19 mouse cellular contexts compared by ENCODE assay signal in the genomic region with DNA sequence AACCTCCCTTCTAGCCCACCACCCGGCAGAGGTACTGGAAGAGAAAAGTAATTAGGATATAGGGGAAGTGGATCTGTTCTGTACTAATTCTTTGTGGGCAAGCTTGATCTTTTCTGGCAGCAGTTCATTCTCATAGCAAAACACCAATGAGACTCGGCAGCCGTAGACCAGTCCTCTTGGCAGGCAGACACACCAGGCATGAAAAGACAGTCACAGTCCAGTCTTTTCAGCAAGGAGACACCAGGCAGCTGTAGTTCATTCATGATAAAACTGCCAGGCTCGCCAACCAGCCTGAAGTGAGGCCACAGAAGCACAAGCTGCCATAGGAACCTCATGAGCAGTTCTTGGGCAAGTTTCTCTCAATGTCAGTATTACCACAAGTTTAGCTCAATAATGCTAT.
DNase-seq lines count a peak whose midpoint lies in the region; ATAC-seq and TF ChIP-seq lines count a peak whose summit lies in the region.
"Had no signal": no experiment of that assay in that cellular context is flagged by ENCODE, and none has a peak within 500 bp of the region (broad histone marks: within the 10 kb centered on the region; RNA-seq: fewer than 3 reads in every experiment).

No protein-coding gene starts in this region.

- H3K9me3 ChIP-seq in hindbrain, embryonic 14.5 days (ENCODE audit: control insufficient read depth, low read length) = no peaks in the 10 kb centered on the region
- H3K9me3 ChIP-seq in hindbrain, embryonic 10.5 days = no peaks in the 10 kb centered on the region
- H3K9me3 ChIP-seq in lung, postnatal 0 days (ENCODE audit: low read length) = no peaks in the 10 kb centered on the region
- no peaks in the 10 kb centered on the region for H3K9me3 ChIP-seq in forebrain, postnatal 0 days (ENCODE audit: low read length)
- H3K9me3 ChIP-seq: embryonic facial prominence, embryonic 13.5 days had no signal

- WGBS in hindbrain, embryonic 14.5 days = 68% methylated on average over 4 of the region's 4 CpGs
- WGBS in hindbrain, embryonic 10.5 days = 84% methylated on average over 4 of the region's 4 CpGs
- WGBS in lung, postnatal 0 days = 55% methylated on average over 4 of the region's 4 CpGs
- WGBS in forebrain, postnatal 0 days = 37% methylated on average over 4 of the region's 4 CpGs

- H3K9ac ChIP-seq in hindbrain, embryonic 14.5 days = no peak overlapping the region
- no peak overlapping the region for H3K9ac ChIP-seq in lung, postnatal 0 days (replicated peaks; ENCODE audit: low read depth)
- H3K9ac ChIP-seq in forebrain, postnatal 0 days = no peak overlapping the region
- H3K9ac ChIP-seq: embryonic facial prominence, embryonic 13.5 days had no signal

- no peak overlapping the region for H3K4me2 ChIP-seq in hindbrain, embryonic 14.5 days (replicated peaks)
- H3K4me2 ChIP-seq in lung, postnatal 0 days (replicated peaks; ENCODE audit: low read depth, low read length) = no peak overlapping the region
- no peak overlapping the region for H3K4me2 ChIP-seq in forebrain, postnatal 0 days (ENCODE audit: low read depth)
- H3K4me2 ChIP-seq: embryonic facial prominence, embryonic 13.5 days; heart, embryonic 11.5 days; midbrain, embryonic 11.5 days had no signal

- H3K4me3 ChIP-seq in hindbrain, embryonic 14.5 days (replicated peaks; ENCODE audit: low read length) = no peak overlapping the region
- no peak overlapping the region for H3K4me3 ChIP-seq in hindbrain, embryonic 10.5 days
- no peak overlapping the region for H3K4me3 ChIP-seq in lung, postnatal 0 days (ENCODE audit: low read depth, low read length)
- no peak overlapping the region for H3K4me3 ChIP-seq in forebrain, postnatal 0 days (ENCODE audit: low read depth, low read length)
- H3K4me3 ChIP-seq: embryonic facial prominence, embryonic 13.5 days had no signal

- H3K4me1 ChIP-seq in hindbrain, embryonic 14.5 days (replicated peaks; ENCODE audit: control insufficient read depth, insufficient read depth, low read length) = no peaks in the 10 kb centered on the region
- H3K4me1 ChIP-seq in hindbrain, embryonic 10.5 days (replicated peaks) = no peaks in the 10 kb centered on the region
- no peaks in the 10 kb centered on the region for H3K4me1 ChIP-seq in lung, postnatal 0 days (ENCODE audit: insufficient read depth, low read depth, low read length)
- H3K4me1 ChIP-seq in forebrain, postnatal 0 days (ENCODE audit: insufficient read depth) = no peaks in the 10 kb centered on the region
- H3K4me1 ChIP-seq: embryonic facial prominence, embryonic 13.5 days had no signal

- ATAC-seq in hindbrain, embryonic 14.5 days (ENCODE audit: low FRiP score) = peak; percentile 40; the same call in 1 of the 2 replicates
- ATAC-seq in lung, postnatal 0 days = no peak
- peak; percentile 68 for ATAC-seq in forebrain, postnatal 0 days

- peak; percentile 14 to 15 for DNase-seq in cerebellum, postnatal 14 days
- DNase-seq in cerebellum, adult 8-10 months = no peak
- no peak for DNase-seq in hindbrain, embryonic 14.5 days (ENCODE audit: low spot score)
- no peak for DNase-seq in hindbrain, embryonic 10.5 days (ENCODE audit: low spot score)
- DNase-seq in lung, postnatal 0 days (ENCODE audit: low spot score) = peak; percentile 9
- no peak for DNase-seq in lung, postnatal 36 days
- DNase-seq in forebrain, postnatal 0 days = peak; percentile 21
- DNase-seq: adrenal gland, postnatal 25 days; cerebellum, postnatal 25 days; heart, adult 11 months; kidney, adult 2 months; right cerebral cortex, postnatal 14 days; thymus, adult 2 months; thymus, postnatal 4 days had no signal

- TF ChIP-seq EP300 in lung, postnatal 0 days (IDR thresholded peaks at IDR 0.05) = no peak

- H3K27me3 ChIP-seq in hindbrain, embryonic 14.5 days (ENCODE audit: control insufficient read depth, insufficient read depth, low read length) = no peaks in the 10 kb centered on the region
- H3K27me3 ChIP-seq in hindbrain, embryonic 10.5 days (ENCODE audit: insufficient read depth, poor library complexity, severe bottlenecking) = no peaks in the 10 kb centered on the region
- no peaks in the 10 kb centered on the region for H3K27me3 ChIP-seq in lung, postnatal 0 days (replicated peaks; ENCODE audit: insufficient read depth, low read length)
- H3K27me3 ChIP-seq in forebrain, postnatal 0 days (ENCODE audit: insufficient read depth, low read length) = no peaks in the 10 kb centered on the region
- H3K27me3 ChIP-seq: embryonic facial prominence, embryonic 13.5 days had no signal

- H3K36me3 ChIP-seq in hindbrain, embryonic 14.5 days (replicated peaks; ENCODE audit: control insufficient read depth, insufficient read depth) = no peaks in the 10 kb centered on the region
- H3K36me3 ChIP-seq in hindbrain, embryonic 10.5 days = no peaks in the 10 kb centered on the region
- no peaks in the 10 kb centered on the region for H3K36me3 ChIP-seq in lung, postnatal 0 days (ENCODE audit: insufficient read depth, low read length)
- H3K36me3 ChIP-seq in forebrain, postnatal 0 days (ENCODE audit: insufficient read depth) = no peaks in the 10 kb centered on the region
- H3K36me3 ChIP-seq: embryonic facial prominence, embryonic 13.5 days had no signal

- no peak overlapping the region for H3K27ac ChIP-seq in hindbrain, embryonic 14.5 days
- H3K27ac ChIP-seq in hindbrain, embryonic 10.5 days = no peak overlapping the region
- no peak overlapping the region for H3K27ac ChIP-seq in lung, postnatal 0 days (ENCODE audit: low read length)
- no peak overlapping the region for H3K27ac ChIP-seq in forebrain, postnatal 0 days (ENCODE audit: low read depth, low read length)
- H3K27ac ChIP-seq: embryonic facial prominence, embryonic 13.5 days; kidney, postnatal 0 days; stomach, postnatal 0 days had no signal

- no peak for TF ChIP-seq CTCF in lung, postnatal 0 days (IDR thresholded peaks at IDR 0.05)
- TF ChIP-seq CTCF in forebrain, postnatal 0 days (IDR thresholded peaks at IDR 0.05; ENCODE audit: low read depth) = no peak

Comparison
In these comparisons a context has a peak if more than half of its experiments do, and no peak if none do; other contexts are left out.
1. DNase-seq: peak in cerebellum, postnatal 14 days (2 of 2), lung, postnatal 0 days (single experiment) and forebrain, postnatal 0 days (single experiment); none in cerebellum, adult 8-10 months (single experiment), hindbrain, embryonic 14.5 days (single experiment), hindbrain, embryonic 10.5 days (single experiment) and lung, postnatal 36 days (single experiment).